Mouse (Mus musculus) intestine, embryonic 14.5 days (tissue): ENCODE measurements around the gene Ascl1. TPM values are rescaled to one million over a fixed set of nuclear protein-coding genes. Genes with fewer than 3 reads are reported as not detected.

Experiments
- ATAC-seq: fragments of 200-750 bp; cut with Nextera tagmentation; replicated peaks from 2 replicates; pipeline ENCODE4 v1.8.0; 2017; ENCODE audit warnings: low read depth, moderate number of reproducible peaks, moderate TSS enrichment, moderate library complexity; ENCODE audit not compliant: low FRiP score, low TSS enrichment
- DNase-seq: peaks from one replicate; pipeline ENCODE4 v3.0.0-alpha.2; 2018; ENCODE audit warnings: low spot score
- H3K27ac ChIP-seq: fragments of 300-500 bp; sonication (generic); 2 replicates; pipeline ENCODE4 v1.5.1; 2014; ENCODE audit warnings: low read depth, mild to moderate bottlenecking, control low read depth
- H3K27me3 ChIP-seq: fragments of 300-500 bp; sonication (generic); replicated peaks from 2 replicates; pipeline ENCODE4 v1.6.1; 2014; ENCODE audit warnings: low read length, control low read depth; ENCODE audit not compliant: control insufficient read depth, insufficient read depth
- H3K36me3 ChIP-seq: fragments of 300-500 bp; sonication (generic); 2 replicates; pipeline ENCODE4 v1.6.1; 2014; ENCODE audit warnings: low read length, control low read depth; ENCODE audit not compliant: control insufficient read depth, insufficient read depth
- H3K4me1 ChIP-seq: fragments of 300-500 bp; sonication (generic); replicated peaks from 2 replicates; pipeline ENCODE4 v1.6.1; 2014; ENCODE audit warnings: low read length, control low read depth, mixed read lengths; ENCODE audit not compliant: control insufficient read depth, insufficient read depth
- H3K4me2 ChIP-seq: fragments of 300-500 bp; sonication (generic); 2 replicates; pipeline ENCODE4 v1.6.1; 2014; ENCODE audit warnings: low read length
- H3K4me3 ChIP-seq: fragments of 300-500 bp; sonication (generic); 2 replicates; pipeline ENCODE4 v1.5.1; 2014; ENCODE audit warnings: low read depth, low read length, control low read depth, mixed read lengths
- H3K9ac ChIP-seq: fragments of 300-500 bp; sonication (generic); 2 replicates; pipeline ENCODE4 v1.6.1; 2014; ENCODE audit warnings: mild to moderate bottlenecking, low read length
- H3K9me3 ChIP-seq: fragments of 300-500 bp; sonication (generic); 2 replicates; pipeline ENCODE4 v1.6.1; 2016; ENCODE audit warnings: low read length, control low read depth; ENCODE audit not compliant: control insufficient read depth
- WGBS: fragments of 180-500 bp; shearing (Covaris S2); extraction: QIAGEN DNeasy Blood & Tissue Kit; methylation state at CpG from one replicate; pipeline ENCODE4 v1.1.7; 2014; 5-methylcytosine and 5-hydroxymethylcytosine counted together
- polyA plus RNA-seq: library from polyadenylated mRNA; unstranded; fragments of >200 nt; fragmentation: Nextera tagmentation; extraction: Ambion mirVana; gene quantifications from 2 replicates; pipeline ENCODE4 v1.2.1, GENCODE M21; 2014

Ascl1 gene
- polyA plus RNA-seq, 1 experiment from 2014 or later = 18.9 TPM

GRCm38 (mm10) chr10:87490328-87490727, 3.1 kb downstream of the Ascl1 start:
- Histone ChIP-seq H3K9ac (no peak overlapping the region), H3K27ac (no peak overlapping the region), H3K4me1 (peaks cover 12% of the 10 kb centered on the region; the same call in 1 of the 2 replicates), H3K9me3 (no peaks in the 10 kb centered on the region), H3K36me3 (no peaks in the 10 kb centered on the region), H3K4me3 (no peak overlapping the region), H3K27me3 (peaks cover 98% of the 10 kb centered on the region), H3K4me2 (no peak overlapping the region)
- DNase-seq (no peak), ATAC-seq (no peak)
- 20% methylated on average over 2 of the region's 2 CpGs for WGBS

- H3K36me3 ChIP-seq = no peaks in the 10 kb centered on the region
- H3K4me2 ChIP-seq = no peak overlapping the region
- no peak overlapping the region for H3K4me3 ChIP-seq
- WGBS = 4% methylated on average over 18 of the region's 18 CpGs
- DNase-seq (no peak), ATAC-seq (no peak)
- H3K4me1 ChIP-seq = peaks cover 8% of the 10 kb centered on the region; the same call in 1 of the 2 replicates
- peak overlapping the region; percentile 38; the same call in 1 of the 2 replicates for H3K27ac ChIP-seq
- peaks cover 98% of the 10 kb centered on the region for H3K27me3 ChIP-seq
- H3K9ac ChIP-seq = no peak overlapping the region
- H3K9me3 ChIP-seq = no peaks in the 10 kb centered on the region
Measured at GRCm38 (mm10) chr10:87489246-87490009, 4.0 kb downstream of the Ascl1 start.

DNA sequence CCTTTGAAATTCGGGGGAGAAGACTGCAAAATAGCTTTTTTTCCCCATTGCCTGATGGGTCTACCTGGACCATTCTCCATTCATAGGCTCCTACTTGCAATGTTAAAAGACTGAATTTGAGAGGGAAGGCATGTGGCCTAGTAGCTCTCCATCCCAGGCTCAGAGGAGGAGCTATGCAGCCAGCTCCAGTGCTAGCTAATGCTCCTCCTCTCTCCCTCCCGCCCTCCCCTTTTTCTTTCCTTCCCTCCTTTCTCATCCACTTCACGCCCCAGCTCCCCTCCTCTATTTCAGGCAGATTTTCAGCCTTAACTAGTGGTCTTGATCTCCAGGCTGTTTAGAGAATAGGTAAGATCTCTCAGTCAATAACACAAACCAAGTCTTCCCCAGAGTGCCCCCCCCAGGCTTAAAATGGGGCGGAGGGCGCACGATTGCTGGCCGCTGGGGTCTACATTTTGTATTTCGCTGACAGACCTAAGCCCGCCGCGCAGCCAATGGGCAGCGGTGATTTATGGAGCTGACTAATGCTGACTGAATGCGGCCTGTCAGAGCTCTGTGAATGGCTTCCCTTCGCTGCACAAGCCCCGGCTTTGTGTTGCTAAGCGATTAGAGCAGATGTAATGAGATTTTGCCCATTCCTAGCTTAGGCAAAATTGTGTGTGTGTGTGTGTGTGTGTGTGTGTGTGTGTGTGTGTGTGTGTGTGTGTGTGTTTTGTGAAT, 4.9 kb downstream of the Ascl1 start:
- Histone ChIP-seq H3K27me3 (peaks cover 93% of the 10 kb centered on the region), H3K4me1 (0 out of 2 replicates have a peak, but pooled peaks cover 3% of the 10 kb centered on the region), H3K4me3 (no peak overlapping the region), H3K36me3 (no peaks in the 10 kb centered on the region), H3K4me2 (no peak overlapping the region), H3K9me3 (no peaks in the 10 kb centered on the region), H3K27ac (no peak overlapping the region), H3K9ac (no peak overlapping the region)
- peak; percentile 24; the same call in 1 of the 2 replicates for ATAC-seq
- 1% methylated on average over 16 of the region's 16 CpGs for WGBS
- peak; percentile 65 for DNase-seq

GRCm38 (mm10) chr10:87485721-87486620, 7.5 kb downstream of the Ascl1 start:
- 0 out of 2 replicates have a peak overlapping the region, but pooled peaks have one; percentile 10 for H3K4me3 ChIP-seq
- under 1% methylated on average over 33 of the region's 33 CpGs for WGBS

GRCm38 (mm10) chr10:87484831-87485720, 8.4 kb downstream of the Ascl1 start:
- ATAC-seq (no peak), DNase-seq (no peak)
- Histone ChIP-seq H3K27me3 (peaks cover 67% of the 10 kb centered on the region), H3K36me3 (no peaks in the 10 kb centered on the region), H3K4me1 (0 out of 2 replicates have a peak, but pooled peaks cover 3% of the 10 kb centered on the region), H3K4me3 (no peak overlapping the region), H3K4me2 (no peak overlapping the region), H3K9me3 (no peaks in the 10 kb centered on the region), H3K27ac (no peak overlapping the region), H3K9ac (no peak overlapping the region)
- WGBS = 4% methylated on average over 17 of the region's 17 CpGs

More at GRCm38 (mm10) chr10:87485721-87486620, 7.5 kb downstream of the Ascl1 start:
- no peaks in the 10 kb centered on the region for H3K9me3 ChIP-seq
- ATAC-seq (peak; percentile 87), DNase-seq (peak; percentile 79)
- H3K27me3 ChIP-seq = peaks cover 76% of the 10 kb centered on the region
- H3K36me3 ChIP-seq = no peaks in the 10 kb centered on the region
- H3K4me2 ChIP-seq = peak overlapping the region; percentile 26
- no peak overlapping the region for H3K9ac ChIP-seq
- no peak overlapping the region for H3K27ac ChIP-seq
- 0 out of 2 replicates have a peak, but pooled peaks cover 3% of the 10 kb centered on the region for H3K4me1 ChIP-seq

DNA sequence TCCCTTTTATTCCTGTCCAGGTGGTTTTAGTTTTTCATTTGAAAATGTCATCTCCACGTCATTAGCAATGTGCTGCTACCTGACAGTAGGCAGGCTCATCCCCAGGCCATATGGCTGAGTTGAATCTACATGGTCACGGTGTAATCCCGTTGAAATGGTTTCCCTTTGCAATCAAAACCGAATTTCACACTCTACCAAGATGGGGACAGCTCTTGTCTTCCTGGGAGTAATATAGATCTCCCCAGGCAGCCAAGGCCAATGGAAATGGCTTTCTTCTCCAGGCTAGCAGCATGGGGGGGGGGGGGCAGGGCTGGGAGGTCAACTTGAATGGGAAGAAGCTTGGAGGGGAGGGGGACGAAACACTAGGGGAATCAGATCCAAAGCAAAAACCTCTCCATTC, 15.6 kb downstream of the Ascl1 start:
- ATAC-seq = no peak
- DNase-seq = no peak
- no peak overlapping the region for H3K9ac ChIP-seq
- no peak overlapping the region for H3K27ac ChIP-seq
- H3K4me3 ChIP-seq = no peak overlapping the region
- 64% methylated on average over 5 of the region's 5 CpGs for WGBS
- H3K4me1 ChIP-seq = no peaks in the 10 kb centered on the region
- no peaks in the 10 kb centered on the region for H3K9me3 ChIP-seq
- H3K36me3 ChIP-seq = no peaks in the 10 kb centered on the region
- no peak overlapping the region for H3K4me2 ChIP-seq
- H3K27me3 ChIP-seq = peaks cover 9% of the 10 kb centered on the region

DNA sequence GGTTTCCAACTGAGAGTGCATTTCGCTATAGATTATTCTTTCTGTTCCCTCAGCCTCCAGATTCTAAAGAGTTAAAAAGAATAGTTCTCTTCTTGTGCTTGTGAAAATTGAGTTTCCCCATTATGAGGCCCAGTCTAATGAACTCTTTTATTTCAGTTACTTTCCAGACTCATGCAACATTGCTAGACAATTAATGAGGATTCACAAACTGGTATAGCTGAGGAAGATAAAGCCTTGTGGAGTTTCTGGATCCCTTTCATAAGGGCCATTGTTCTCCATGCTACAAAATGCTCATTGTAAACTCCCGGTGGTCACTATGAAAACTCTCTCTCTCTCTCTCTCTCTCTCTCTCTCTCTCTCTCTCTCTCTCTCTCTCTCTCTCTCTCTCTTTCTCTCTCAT, 18.5 kb downstream of the Ascl1 start:
- H3K36me3 ChIP-seq = no peaks in the 10 kb centered on the region
- H3K27ac ChIP-seq = no peak overlapping the region
- no peak overlapping the region for H3K4me3 ChIP-seq
- no peaks in the 10 kb centered on the region for H3K4me1 ChIP-seq
- H3K4me2 ChIP-seq = no peak overlapping the region
- WGBS = 88% methylated on average over 2 of the region's 2 CpGs
- H3K9me3 ChIP-seq = no peaks in the 10 kb centered on the region
- H3K27me3 ChIP-seq = no peaks in the 10 kb centered on the region
- no peak overlapping the region for H3K9ac ChIP-seq
- ATAC-seq (no peak), DNase-seq (no peak)
